Mouse (Mus musculus): ENCODE measurements around the gene Zbtb38. TPM values are rescaled to one million over a fixed set of nuclear protein-coding genes. Genes with fewer than 3 reads are reported as not detected.
"Not testable (repeated sequence)": the region's sequence is repeated elsewhere in the genome, so short reads cannot be mapped to it uniquely, and the experiment has no call there.

Zbtb38 gene
- total RNA-seq, 2 experiments from 2014 or later = 65.0 to 70.1 TPM

- DNase-seq (ENCODE audit: low spot score in 2 of 2) = peak; percentile 27 to 65
Observed at GRCm38 (mm10) chr9:96649362-96649761, 103.3 kb downstream of the Zbtb38 start.

- DNase-seq (ENCODE audit: low spot score in 2 of 2) = no peak
Observed at GRCm38 (mm10) chr9:96646668-96647295, 105.8 kb downstream of the Zbtb38 start.

GRCm38 (mm10) chr9:96644840-96645239, 107.8 kb downstream of the Zbtb38 start:
- DNase-seq (ENCODE audit: low spot score in 2 of 2) = no peak

GRCm38 (mm10) chr9:96644002-96644401, 108.6 kb downstream of the Zbtb38 start:
- DNase-seq (ENCODE audit: low spot score in 2 of 2) = not testable (repeated sequence)

GRCm38 (mm10) chr9:96639451-96639850, 113.2 kb downstream of the Zbtb38 start:
- no peak for DNase-seq (ENCODE audit: low spot score in 2 of 2)

GRCm38 (mm10) chr9:96638508-96638907, 114.1 kb downstream of the Zbtb38 start:
- DNase-seq (ENCODE audit: low spot score in 2 of 2) = no peak

- no peak for DNase-seq (ENCODE audit: low spot score in 2 of 2)
Observed at GRCm38 (mm10) chr9:96637157-96637548, 115.5 kb downstream of the Zbtb38 start.

GRCm38 (mm10) chr9:96636423-96637156, 116.0 kb downstream of the Zbtb38 start:
- no peak for DNase-seq (ENCODE audit: low spot score in 2 of 2)

- DNase-seq (ENCODE audit: low spot score in 2 of 2) = no peak
Observed at GRCm38 (mm10) chr9:96635899-96636298, 116.7 kb downstream of the Zbtb38 start.

GRCm38 (mm10) chr9:96635176-96635575, 117.5 kb downstream of the Zbtb38 start:
- DNase-seq (ENCODE audit: low spot score in 2 of 2) = no peak

- DNase-seq (ENCODE audit: low spot score in 2 of 2) = no peak
Observed at GRCm38 (mm10) chr9:96633771-96634170, 118.9 kb downstream of the Zbtb38 start.

Other genes starting within 250 kb of the Zbtb38 start
- under 1 TPM; 0.16 to 0.42 TPM for gene Gm28729, start 227.6 kb downstream of the Zbtb38 start, total RNA-seq (2021)
- 10 to 100 TPM; 43.6 to 43.9 TPM for gene Rasa2, start 121.2 kb downstream of the Zbtb38 start, total RNA-seq (2021)
- 10 to 100 TPM; 19.4 to 21.3 TPM for gene Pxylp1, start 139.8 kb upstream of the Zbtb38 start, total RNA-seq (2021)

Measured in left cerebral cortex, adult 18-20 months (tissue).